Mouse (Mus musculus): ENCODE measurements around the gene Ppp1r15b. TPM values are rescaled to one million over a fixed set of nuclear protein-coding genes. Genes with fewer than 3 reads are reported as not detected.

Gene Ppp1r15b
- polyA plus RNA-seq, 1 experiment from 2014 or later = 34.8 TPM

- Histone ChIP-seq H3K9ac (no peak overlapping the region), H3K4me2 (no peak overlapping the region), H3K27ac (no peak overlapping the region), H3K9me3 (replicated peaks) (no peaks in the 10 kb centered on the region), H3K4me3 (no peak overlapping the region), H3K36me3 (ENCODE audit: poor library complexity, severe bottlenecking) (no peaks in the 10 kb centered on the region), H3K4me1 (peaks cover 15% of the 10 kb centered on the region), H3K27me3 (no peaks in the 10 kb centered on the region)
- ATAC-seq = no peak
- 65% methylated on average over 4 of the region's 4 CpGs for WGBS
Measured at GRCm38 (mm10) chr1:133126365-133126740, 4.6 kb upstream of the Ppp1r15b start.

- WGBS = 68% methylated on average over 9 of the region's 9 CpGs
Measured at GRCm38 (mm10) chr1:133127328-133127727, 3.6 kb upstream of the Ppp1r15b start.

GRCm38 (mm10) chr1:133129471-133130221 is 1.3 kb upstream of the Ppp1r15b start:
- Histone ChIP-seq H3K27me3 (no peaks in the 10 kb centered on the region), H3K4me3 (no peak overlapping the region), H3K36me3 (ENCODE audit: poor library complexity, severe bottlenecking) (no peaks in the 10 kb centered on the region), H3K27ac (peak overlapping the region; percentile 44), H3K9ac (0 out of 2 replicates have a peak overlapping the region, but pooled peaks have one; percentile 0), H3K9me3 (replicated peaks) (no peaks in the 10 kb centered on the region), H3K4me2 (peak overlapping the region; percentile 37), H3K4me1 (peaks cover 40% of the 10 kb centered on the region)
- WGBS = 11% methylated on average over 16 of the region's 16 CpGs
- ATAC-seq = no peak

More at GRCm38 (mm10) chr1:133127328-133127727, 3.6 kb upstream of the Ppp1r15b start:
- Histone ChIP-seq H3K4me3 (no peak overlapping the region), H3K4me1 (peaks cover 17% of the 10 kb centered on the region), H3K27ac (no peak overlapping the region), H3K9me3 (replicated peaks) (no peaks in the 10 kb centered on the region), H3K9ac (no peak overlapping the region), H3K36me3 (ENCODE audit: poor library complexity, severe bottlenecking) (no peaks in the 10 kb centered on the region), H3K27me3 (no peaks in the 10 kb centered on the region), H3K4me2 (no peak overlapping the region)
- no peak for ATAC-seq

DNA sequence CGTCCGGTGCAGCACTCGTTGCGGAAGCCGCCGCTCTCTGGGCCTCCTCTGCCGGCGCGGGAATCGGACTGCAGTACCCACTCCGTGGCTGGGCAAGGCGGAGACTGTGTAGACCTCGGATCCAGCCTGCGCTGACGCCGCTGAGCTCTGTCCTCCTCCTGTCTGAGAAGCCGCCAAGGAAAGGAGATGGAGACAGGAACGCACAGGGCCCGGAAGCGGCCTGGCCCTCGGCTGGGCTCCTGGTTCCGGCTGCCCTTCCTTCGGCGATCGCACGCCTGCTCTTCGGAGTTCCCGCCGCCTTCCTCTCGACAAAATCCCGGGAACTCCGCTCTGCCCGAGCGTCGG is 590 bp downstream of the Ppp1r15b start:
- Histone ChIP-seq H3K9me3 (replicated peaks) (no peaks in the 10 kb centered on the region), H3K4me1 (peaks cover 59% of the 10 kb centered on the region), H3K36me3 (ENCODE audit: poor library complexity, severe bottlenecking) (peaks cover 10% of the 10 kb centered on the region), H3K4me3 (peak overlapping the region; percentile 98), H3K9ac (peak overlapping the region; percentile 97), H3K27me3 (no peaks in the 10 kb centered on the region), H3K27ac (peak overlapping the region; percentile 93), H3K4me2 (peak overlapping the region; percentile 100)
- ATAC-seq = no peak
- WGBS = under 1% methylated on average over 35 of the region's 35 CpGs

GRCm38 (mm10) chr1:133131936-133132335 is 993 bp downstream of the Ppp1r15b start:
- no peak for ATAC-seq
- Histone ChIP-seq H3K4me2 (peak overlapping the region; percentile 100), H3K4me3 (peak overlapping the region; percentile 98), H3K27me3 (no peaks in the 10 kb centered on the region), H3K4me1 (peaks cover 60% of the 10 kb centered on the region), H3K9me3 (replicated peaks) (no peaks in the 10 kb centered on the region), H3K9ac (peak overlapping the region; percentile 97), H3K36me3 (ENCODE audit: poor library complexity, severe bottlenecking) (peaks cover 14% of the 10 kb centered on the region), H3K27ac (peak overlapping the region; percentile 93)
- under 1% methylated on average over 11 of the region's 11 CpGs for WGBS

DNA sequence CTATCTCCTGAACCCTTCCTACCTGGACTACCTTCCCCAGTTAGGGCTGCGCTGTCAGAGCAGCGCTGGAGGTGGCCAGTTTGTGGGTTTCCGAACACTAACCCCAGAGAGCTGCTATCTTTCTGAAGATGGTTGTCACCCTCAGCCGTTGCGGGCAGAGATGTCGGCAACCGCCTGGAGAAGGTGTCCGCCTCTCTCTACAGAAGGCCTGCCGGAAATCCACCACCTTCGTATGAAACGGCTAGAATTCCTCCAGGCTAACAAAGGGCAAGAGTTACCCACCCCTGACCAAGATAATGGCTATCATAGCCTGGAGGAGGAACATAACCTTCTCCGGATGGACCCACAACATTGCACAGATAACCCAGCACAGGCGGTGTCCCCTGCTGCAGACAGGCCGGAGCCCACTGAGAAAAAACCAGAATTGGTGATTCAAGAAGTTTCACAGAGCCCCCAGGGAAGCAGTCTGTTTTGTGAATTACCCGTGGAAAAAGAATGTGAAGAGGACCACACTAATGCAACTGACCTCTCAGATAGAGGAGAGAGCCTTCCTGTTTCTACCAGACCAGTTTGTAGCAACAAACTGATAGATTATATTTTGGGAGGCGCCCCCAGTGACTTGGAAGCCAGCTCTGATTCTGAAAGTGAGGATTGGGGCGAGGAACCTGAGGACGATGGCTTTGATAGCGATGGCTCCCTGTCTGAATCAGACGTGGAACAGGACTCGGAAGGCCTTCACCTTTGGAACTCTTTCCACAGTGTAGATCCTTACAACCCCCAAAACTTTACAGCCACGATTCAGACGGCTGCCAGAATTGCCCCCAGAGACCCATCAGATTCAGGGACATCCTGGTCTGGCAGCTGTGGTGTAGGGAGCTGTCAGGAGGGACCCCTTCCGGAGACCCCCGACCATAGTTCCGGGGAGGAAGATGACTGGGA is 1.7 kb downstream of the Ppp1r15b start:
- Histone ChIP-seq H3K4me3 (peak overlapping the region; percentile 98), H3K27ac (peak overlapping the region; percentile 93; the same call in 1 of the 2 replicates), H3K27me3 (no peaks in the 10 kb centered on the region), H3K4me1 (peaks cover 60% of the 10 kb centered on the region), H3K4me2 (peak overlapping the region; percentile 100), H3K36me3 (ENCODE audit: poor library complexity, severe bottlenecking) (peaks cover 21% of the 10 kb centered on the region), H3K9me3 (replicated peaks) (no peaks in the 10 kb centered on the region), H3K9ac (peak overlapping the region; percentile 97)
- 20% methylated on average over 26 of the region's 26 CpGs for WGBS
- no peak for ATAC-seq

DNA sequence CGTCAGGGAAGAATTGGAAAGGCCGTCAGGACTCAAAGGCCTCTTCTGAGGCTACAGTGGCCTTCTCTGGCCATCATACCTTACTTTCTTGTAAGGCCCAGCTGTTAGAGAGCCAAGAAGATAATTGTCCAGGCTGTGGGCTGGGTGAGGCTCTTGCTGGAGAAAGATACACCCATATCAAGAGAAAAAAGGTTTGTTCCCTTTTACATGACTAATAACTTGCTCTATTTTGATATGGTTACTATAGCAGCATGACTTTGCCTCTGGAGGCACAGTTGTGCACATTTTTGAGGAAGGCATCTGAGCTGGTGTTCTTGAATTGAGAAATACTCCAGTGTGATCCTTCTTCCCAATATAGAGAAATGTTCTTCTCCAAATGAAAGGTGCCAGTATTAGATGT is 2.5 kb downstream of the Ppp1r15b start:
- Histone ChIP-seq H3K27ac (no peak overlapping the region), H3K36me3 (ENCODE audit: poor library complexity, severe bottlenecking) (peaks cover 28% of the 10 kb centered on the region), H3K4me3 (peak overlapping the region; percentile 98), H3K4me2 (peak overlapping the region; percentile 100), H3K9me3 (replicated peaks) (no peaks in the 10 kb centered on the region), H3K27me3 (no peaks in the 10 kb centered on the region), H3K9ac (peak overlapping the region; percentile 97), H3K4me1 (peaks cover 60% of the 10 kb centered on the region)
- no peak for ATAC-seq
- WGBS = 15% methylated on average over 2 of the region's 2 CpGs

- Histone ChIP-seq H3K36me3 (ENCODE audit: poor library complexity, severe bottlenecking) (peaks cover 35% of the 10 kb centered on the region), H3K9me3 (replicated peaks) (no peaks in the 10 kb centered on the region), H3K4me2 (peak overlapping the region; percentile 100), H3K9ac (peak overlapping the region; percentile 97), H3K4me3 (peak overlapping the region; percentile 98), H3K27ac (no peak overlapping the region), H3K27me3 (no peaks in the 10 kb centered on the region), H3K4me1 (peaks cover 60% of the 10 kb centered on the region)
- no peak for ATAC-seq
- WGBS = 31% methylated on average over 4 of the region's 4 CpGs
Measured at GRCm38 (mm10) chr1:133134071-133134470, 3.1 kb downstream of the Ppp1r15b start.

GRCm38 (mm10) chr1:133134881-133135280 is 3.9 kb downstream of the Ppp1r15b start:
- no peaks in the 10 kb centered on the region for H3K27me3 ChIP-seq
- peaks cover 41% of the 10 kb centered on the region for H3K36me3 ChIP-seq (ENCODE audit: poor library complexity, severe bottlenecking)
- H3K27ac ChIP-seq = no peak overlapping the region
- no peak for ATAC-seq
- H3K4me2 ChIP-seq = peak overlapping the region; percentile 100
- 54% methylated on average over 4 of the region's 4 CpGs for WGBS
- H3K4me3 ChIP-seq = peak overlapping the region; percentile 98
- H3K9ac ChIP-seq = peak overlapping the region; percentile 97
- peaks cover 52% of the 10 kb centered on the region for H3K4me1 ChIP-seq
- no peaks in the 10 kb centered on the region for H3K9me3 ChIP-seq (replicated peaks)

DNA sequence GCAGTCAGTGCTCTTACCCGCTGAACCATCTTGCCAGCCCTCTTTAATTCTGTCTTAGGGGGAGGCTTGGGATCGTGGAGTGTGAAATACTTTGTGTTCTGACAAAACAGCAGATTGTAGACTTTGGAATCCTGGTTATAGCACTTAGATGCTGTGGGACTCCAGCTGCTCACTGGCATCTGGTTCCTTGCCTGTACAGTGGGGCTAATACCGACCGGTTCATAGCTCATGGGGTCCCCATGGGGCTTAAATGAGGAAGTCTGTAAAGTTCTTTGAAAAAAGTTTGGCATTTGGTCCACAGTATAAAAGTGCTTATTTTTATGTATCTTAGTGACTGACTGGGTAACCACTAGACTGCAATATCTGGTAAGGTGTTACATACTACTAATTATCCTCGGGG is 4.9 kb downstream of the Ppp1r15b start:
- Histone ChIP-seq H3K9me3 (replicated peaks) (no peaks in the 10 kb centered on the region), H3K36me3 (ENCODE audit: poor library complexity, severe bottlenecking) (peaks cover 51% of the 10 kb centered on the region), H3K9ac (0 out of 2 replicates have a peak overlapping the region, but pooled peaks have one; percentile 1), H3K27me3 (no peaks in the 10 kb centered on the region), H3K27ac (no peak overlapping the region), H3K4me2 (peak overlapping the region; percentile 100), H3K4me1 (peaks cover 45% of the 10 kb centered on the region), H3K4me3 (peak overlapping the region; percentile 17; the same call in 1 of the 2 replicates)
- WGBS = 70% methylated on average over 5 of the region's 5 CpGs
- ATAC-seq = no peak

- H3K4me2 ChIP-seq = no peak overlapping the region
- WGBS = 95% methylated on average over 1 of the region's 1 CpGs
- peaks cover 66% of the 10 kb centered on the region for H3K36me3 ChIP-seq (ENCODE audit: poor library complexity, severe bottlenecking)
- H3K27ac ChIP-seq = no peak overlapping the region
- H3K27me3 ChIP-seq = no peaks in the 10 kb centered on the region
- no peaks in the 10 kb centered on the region for H3K9me3 ChIP-seq (replicated peaks)
- no peak overlapping the region for H3K4me3 ChIP-seq
- H3K9ac ChIP-seq = no peak overlapping the region
- ATAC-seq = no peak
- peaks cover 33% of the 10 kb centered on the region for H3K4me1 ChIP-seq
Measured at GRCm38 (mm10) chr1:133138401-133138800, 7.5 kb downstream of the Ppp1r15b start.

Data from forebrain, embryonic 13.5 days (tissue).